Mouse (Mus musculus) MEL (cell line): ENCODE measurements around the gene Nup214. TPM values are rescaled to one million over a fixed set of nuclear protein-coding genes. Genes with fewer than 3 reads are reported as not detected.

Experiments
- DNase-seq: peaks from one replicate; pipeline ENCODE4 v3.0.0; 2011; ENCODE audit warnings: low read depth, low spot score
- H3K27ac ChIP-seq: 2 replicates; pipeline ENCODE4 v1.5.1; 2012; ENCODE audit warnings: low read depth, mild to moderate bottlenecking, control low read depth, low read length, moderate library complexity; ENCODE audit not compliant: control insufficient read depth
- H3K27me3 ChIP-seq, 2 experiments: fragments of 150-350 bp in 1 of 2; sonication (generic) in 1 of 2; 2 replicates each; pipeline ENCODE4 v1.6.1; 2012; ENCODE audit warnings: low read length in 2 of 2, mild to moderate bottlenecking in 2 of 2, improper control_type of control experiment in 1 of 2, moderate library complexity in 1 of 2; ENCODE audit not compliant: insufficient read depth in 2 of 2, control insufficient read depth in 1 of 2
- H3K36me3 ChIP-seq, 2 experiments: 2 replicates each; pipeline ENCODE4 v1.6.1; 2012 to 2014; ENCODE audit warnings: low read length in 2 of 2, improper control_type of control experiment in 1 of 2, inconsistent platforms in 1 of 2, mild to moderate bottlenecking in 1 of 2; ENCODE audit not compliant: insufficient read depth in 2 of 2, control insufficient read depth in 1 of 2
- H3K4me1 ChIP-seq, 2 experiments: fragments of 150-350 bp in 1 of 2; sonication (generic) in 1 of 2; 2 replicates each; pipeline ENCODE4 v1.6.1; 2012; ENCODE audit warnings: low read length in 2 of 2, improper control_type of control experiment in 1 of 2, mild to moderate bottlenecking in 1 of 2; ENCODE audit not compliant: insufficient read depth in 2 of 2, control insufficient read depth in 1 of 2
- H3K4me3 ChIP-seq, 2 experiments: fragments of 150-350 bp in 1 of 2; sonication (generic) in 1 of 2; 2 replicates each; pipeline ENCODE4 v1.5.1; 2012; ENCODE audit warnings: low read depth in 2 of 2, low read length in 2 of 2, mild to moderate bottlenecking in 2 of 2, moderate library complexity in 2 of 2, control low read depth in 1 of 2, improper control_type of control experiment in 1 of 2; ENCODE audit not compliant: control insufficient read depth in 1 of 2, insufficient read depth in 1 of 2
- H3K79me2 ChIP-seq: 2 replicates; pipeline ENCODE4 v1.6.1; 2012; ENCODE audit warnings: mild to moderate bottlenecking, low read length, moderate library complexity; ENCODE audit not compliant: control insufficient read depth, poor library complexity, insufficient read depth
- H3K9ac ChIP-seq: 2 replicates; pipeline ENCODE4 v1.6.1; 2012; ENCODE audit warnings: low read depth, mild to moderate bottlenecking, control low read depth, low read length, moderate library complexity; ENCODE audit not compliant: control insufficient read depth, poor library complexity, severe bottlenecking
- H3K9me3 ChIP-seq: fragments of 150-350 bp; sonication (generic); replicated peaks from 2 replicates; pipeline ENCODE4 v1.6.1; 2012; ENCODE audit warnings: mild to moderate bottlenecking, low read length, improper control_type of control experiment, moderate library complexity; ENCODE audit not compliant: insufficient read depth
- BHLHE40 ChIP-seq: IDR thresholded peaks from 2 replicates; pipeline ENCODE4 v1.6.1; 2012; ENCODE audit warnings: low read depth, mild to moderate bottlenecking, inconsistent platforms, low read length, improper control_type of control experiment, borderline replicate concordance
- CHD1 ChIP-seq: IDR thresholded peaks from 2 replicates; pipeline ENCODE4 v1.6.1; 2012; ENCODE audit warnings: low read depth, mild to moderate bottlenecking, inconsistent platforms, low read length, improper control_type of control experiment
- CTCF ChIP-seq, 3 experiments: IDR thresholded peaks in 2 of 3; conservative IDR thresholded peaks in 1 of 3; 2 replicates each; pipeline ENCODE4 v1.5.1; 2011 to 2012; ENCODE audit warnings: low read length in 3 of 3, low read depth in 2 of 3, mild to moderate bottlenecking in 2 of 3, improper control_type of control experiment in 1 of 3, inconsistent platforms in 1 of 3, mixed read lengths in 1 of 3, moderate library complexity in 1 of 3; ENCODE audit not compliant: control insufficient read depth in 1 of 3, insufficient read depth in 1 of 3, poor library complexity in 1 of 3, severe bottlenecking in 1 of 3
- ELF1 ChIP-seq: IDR thresholded peaks from 2 replicates; pipeline ENCODE4 v1.6.1; 2014; ENCODE audit warnings: low read depth, mild to moderate bottlenecking, inconsistent platforms, low read length, improper control_type of control experiment, moderate library complexity
- EP300 ChIP-seq, 2 experiments: IDR thresholded peaks; 2 replicates each; pipeline ENCODE4 v1.6.1; 2011; ENCODE audit warnings: improper control_type of control experiment in 2 of 2, low read length in 2 of 2, low read depth in 1 of 2, mild to moderate bottlenecking in 1 of 2
- ETS1 ChIP-seq: IDR thresholded peaks from 2 replicates; pipeline ENCODE4 v1.6.1; 2012; ENCODE audit warnings: low read depth, mild to moderate bottlenecking, inconsistent platforms, low read length, improper control_type of control experiment, moderate library complexity
- GABPA ChIP-seq: IDR thresholded peaks from 2 replicates; pipeline ENCODE4 v1.6.1; 2012; ENCODE audit warnings: low read depth, mild to moderate bottlenecking, inconsistent platforms, low read length, improper control_type of control experiment, moderate library complexity
- GATA1 ChIP-seq: IDR thresholded peaks from 2 replicates; pipeline ENCODE4 v1.6.1; 2011; ENCODE audit warnings: low read depth, low read length, improper control_type of control experiment
- HCFC1 ChIP-seq: IDR thresholded peaks from 2 replicates; pipeline ENCODE4 v1.6.1; 2012; ENCODE audit warnings: low read depth, mild to moderate bottlenecking, inconsistent platforms, low read length, improper control_type of control experiment, moderate library complexity
- MAFK ChIP-seq: IDR thresholded peaks from 2 replicates; pipeline ENCODE4 v1.6.1; 2011; ENCODE audit warnings: low read depth, mild to moderate bottlenecking, low read length, improper control_type of control experiment, borderline replicate concordance
- MAZ ChIP-seq: IDR thresholded peaks from 2 replicates; pipeline ENCODE4 v1.6.1; 2012; ENCODE audit warnings: low read depth, mild to moderate bottlenecking, inconsistent platforms, low read length, improper control_type of control experiment
- MEF2A ChIP-seq: IDR thresholded peaks from 2 replicates; pipeline ENCODE4 v1.6.1; 2014; ENCODE audit warnings: low read depth, mild to moderate bottlenecking, inconsistent platforms, low read length, improper control_type of control experiment; ENCODE audit not compliant: poor library complexity, insufficient replicate concordance, severe bottlenecking; ENCODE audit errors: extremely low read depth
- MYC ChIP-seq: IDR thresholded peaks from 2 replicates; pipeline ENCODE4 v1.6.1; 2011; ENCODE audit warnings: low read depth, mild to moderate bottlenecking, low read length, improper control_type of control experiment, moderate library complexity
- NELFE ChIP-seq: IDR thresholded peaks from 2 replicates; pipeline ENCODE4 v1.6.1; 2011; ENCODE audit warnings: low read depth, low read length, improper control_type of control experiment
- POLR2AphosphoS2 ChIP-seq: IDR thresholded peaks from 2 replicates; pipeline ENCODE4 v1.6.1; 2011; ENCODE audit warnings: low read length, improper control_type of control experiment
- POLR2AphosphoS5 ChIP-seq: IDR thresholded peaks from 2 replicates; pipeline ENCODE4 v1.6.1; 2012; ENCODE audit warnings: low read depth, borderline replicate concordance, mild to moderate bottlenecking, inconsistent platforms, low read length, moderate library complexity, mixed read lengths
- SMC3 ChIP-seq: IDR thresholded peaks from 2 replicates; pipeline ENCODE4 v1.6.1; 2011; ENCODE audit warnings: low read depth, low read length, improper control_type of control experiment
- TAL1 ChIP-seq: IDR thresholded peaks from 2 replicates; pipeline ENCODE4 v1.6.1; 2012; ENCODE audit warnings: mild to moderate bottlenecking, inconsistent platforms, low read length, moderate library complexity, mixed read lengths
- UBTF ChIP-seq: IDR thresholded peaks from 2 replicates; pipeline ENCODE4 v1.6.1; 2012; ENCODE audit warnings: low read depth, mild to moderate bottlenecking, inconsistent platforms, low read length, improper control_type of control experiment, moderate library complexity, borderline replicate concordance; ENCODE audit not compliant: insufficient read depth
- USF1 ChIP-seq: IDR thresholded peaks from 2 replicates; pipeline ENCODE4 v1.6.1; 2014; ENCODE audit warnings: low read depth, mild to moderate bottlenecking, inconsistent platforms, low read length, improper control_type of control experiment, moderate library complexity
- USF2 ChIP-seq, 2 experiments: IDR thresholded peaks; 2 replicates each; pipeline ENCODE4 v1.6.1; 2011 to 2012; ENCODE audit warnings: improper control_type of control experiment in 2 of 2, low read length in 2 of 2, borderline replicate concordance in 1 of 2, inconsistent platforms in 1 of 2, low read depth in 1 of 2, mild to moderate bottlenecking in 1 of 2; ENCODE audit not compliant: insufficient read depth in 1 of 2
- ZC3H11A ChIP-seq: IDR thresholded peaks from 2 replicates; pipeline ENCODE4 v1.6.1; 2012; ENCODE audit warnings: low read depth, mild to moderate bottlenecking, inconsistent platforms, low read length, improper control_type of control experiment
- ZNF384 ChIP-seq: IDR thresholded peaks from 2 replicates; pipeline ENCODE4 v1.6.1; 2012; ENCODE audit warnings: low read depth, mild to moderate bottlenecking, inconsistent platforms, low read length, improper control_type of control experiment
- polyA plus RNA-seq, 2 experiments: library from polyadenylated mRNA; stranded (reverse) in 1 of 2; unstranded in 1 of 2; fragments of >175 nt in 1 of 2; fragments of >200 nt in 1 of 2; gene quantifications; 2 replicates each; pipeline versions ENCODE4 v1.2.1 to v1.2.4; 2012; ENCODE audit warnings: low replicate concordance in 2 of 2, low read depth in 1 of 2; ENCODE audit not compliant: insufficient read length in 2 of 2, insufficient read depth in 1 of 2, missing spikeins in 1 of 2
- total RNA-seq: library from RNA; depleted of rRNA; stranded (reverse); fragments of 300-350 nt; gene quantifications from 2 replicates; pipeline ENCODE4 v1.2.3, GENCODE M21; 2012

Gene Nup214
- total and polyA plus RNA-seq, 3 experiments: 71.4 to 163 (median 78.6) TPM

DNA sequence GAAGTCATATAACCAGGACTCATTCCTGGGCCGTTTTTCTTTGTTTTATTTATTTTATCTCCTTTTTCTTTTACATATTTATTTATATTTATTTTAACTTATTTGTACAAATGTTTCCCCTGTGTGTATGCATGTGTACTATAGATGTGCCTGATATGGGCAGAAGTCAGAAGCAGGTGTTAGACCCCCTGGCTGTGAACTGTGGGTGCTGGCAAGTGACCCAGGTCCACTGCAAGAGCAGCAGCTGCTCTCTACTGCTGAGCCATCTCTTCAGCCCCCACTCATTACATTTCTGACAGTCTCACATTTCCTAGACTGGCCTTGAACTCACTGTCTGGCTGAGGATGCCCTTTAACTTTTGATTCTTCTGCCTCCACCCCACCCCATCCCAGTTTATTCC lies 35.9 kb upstream of the Nup214 start:
- H3K79me2 ChIP-seq: no peaks in the 10 kb centered on the region
- no peak for TF ChIP-seq BHLHE40
- no peak for TF ChIP-seq CTCF (IDR thresholded peaks at IDR 0.05 in 2 of 3, conservative IDR thresholded peaks at IDR 0.05 in 1 of 3; ENCODE audit: control insufficient read depth in 1 of 3, insufficient read depth in 1 of 3, low read depth in 2 of 3, low read length in 3 of 3, poor library complexity in 1 of 3, severe bottlenecking in 1 of 3)
- TF ChIP-seq CHD1: no peak
- no peak for TF ChIP-seq ELF1
- no peak for TF ChIP-seq GATA1
- TF ChIP-seq POLR2AphosphoS5: no peak
- TF ChIP-seq MEF2A: no peak
- no peak for TF ChIP-seq SMC3
- no peak for TF ChIP-seq USF1
- no peak for TF ChIP-seq EP300 (IDR thresholded peaks at IDR 0.05; ENCODE audit: low read depth in 1 of 2, low read length in 2 of 2)
- no peak for TF ChIP-seq NELFE
- TF ChIP-seq MYC: no peak
- TF ChIP-seq GABPA: no peak
- TF ChIP-seq MAZ: no peak
- TF ChIP-seq HCFC1: no peak
- TF ChIP-seq UBTF: no peak
- TF ChIP-seq ETS1: no peak
- no peak for TF ChIP-seq ZNF384
- no peak for TF ChIP-seq USF2 (IDR thresholded peaks at IDR 0.05; ENCODE audit: borderline replicate concordance in 1 of 2, insufficient read depth in 1 of 2, low read depth in 1 of 2, low read length in 2 of 2)
- no peak for TF ChIP-seq TAL1
- no peak overlapping the region for H3K4me3 ChIP-seq
- peaks cover 2 to 8% of the 10 kb centered on the region in 2 experiments; a peak in 3 of 4 replicates for H3K27me3 ChIP-seq
- no peak overlapping the region for H3K9ac ChIP-seq
- H3K27ac ChIP-seq: no peak overlapping the region
- no peaks in the 10 kb centered on the region for H3K4me1 ChIP-seq
- no peak for DNase-seq
- no peaks in the 10 kb centered on the region for H3K9me3 ChIP-seq
- H3K36me3 ChIP-seq: no peaks in the 10 kb centered on the region

GRCm38 (mm10) chr2:31943011-31943410 lies 31.2 kb upstream of the Nup214 start:
- no peaks in the 10 kb centered on the region for H3K4me1 ChIP-seq
- no peak overlapping the region for H3K4me3 ChIP-seq
- TF ChIP-seq SMC3 (no peak), USF1 (no peak), MAFK (no peak), POLR2AphosphoS2 (no peak), CTCF (IDR thresholded peaks at IDR 0.05 in 2 of 3, conservative IDR thresholded peaks at IDR 0.05 in 1 of 3; ENCODE audit: control insufficient read depth in 1 of 3, insufficient read depth in 1 of 3, low read depth in 2 of 3, low read length in 3 of 3, poor library complexity in 1 of 3, severe bottlenecking in 1 of 3) (no peak), ETS1 (no peak), NELFE (no peak), ZC3H11A (no peak)
- no peaks in the 10 kb centered on the region for H3K9me3 ChIP-seq
- H3K27ac ChIP-seq: no peak overlapping the region
- H3K27me3 ChIP-seq: peaks cover 2 to 3% of the 10 kb centered on the region in 2 experiments; a peak in 2 of 4 replicates
- H3K79me2 ChIP-seq: no peaks in the 10 kb centered on the region
- no peaks in the 10 kb centered on the region for H3K36me3 ChIP-seq
- no peak for DNase-seq
- no peak overlapping the region for H3K9ac ChIP-seq
